Mouse (Mus musculus): ENCODE data around the gene Cluh. TPM values are rescaled to one million over a fixed set of nuclear protein-coding genes. Genes with fewer than 3 reads are reported as not detected.
A peak's percentile ranks its signal among the peaks of the same experiment; 100 is the strongest.

Gene Cluh
- polyA plus RNA-seq, 2 experiments: 21.7 to 44.8 TPM

- Histone ChIP-seq H3K4me3 (replicated peaks; ENCODE audit: low read length) (no peak overlapping the region), H3K9me3 (ENCODE audit: control insufficient read depth, low read length) (no peaks in the 10 kb centered on the region), H3K4me2 (replicated peaks; ENCODE audit: low read depth, low read length, severe bottlenecking) (no peak overlapping the region), H3K36me3 (ENCODE audit: control insufficient read depth, insufficient read depth, low read length) (no peaks in the 10 kb centered on the region), H3K9ac (ENCODE audit: low read depth, low read length, severe bottlenecking) (no peak overlapping the region), H3K27ac (replicated peaks; ENCODE audit: low read depth, low read length) (no peak overlapping the region), H3K4me1 (ENCODE audit: control insufficient read depth, insufficient read depth, low read length) (no peaks in the 10 kb centered on the region), H3K27me3 (ENCODE audit: control insufficient read depth, insufficient read depth, low read length) (peaks cover 23% of the 10 kb centered on the region)
- DNase-seq (ENCODE audit: low spot score) (no peak), ATAC-seq (ENCODE audit: low FRiP score, low read depth) (no peak)
- WGBS: 68% methylated on average over 6 of the region's 6 CpGs
- TF ChIP-seq POLR2A (IDR thresholded peaks at IDR 0.05; ENCODE audit: borderline replicate concordance, extremely low read depth, insufficient read depth, insufficient read length): no peak
These were observed 25.6 kb upstream of the Cluh start for GRCm38 (mm10) chr11:74623693-74624092.

DNA sequence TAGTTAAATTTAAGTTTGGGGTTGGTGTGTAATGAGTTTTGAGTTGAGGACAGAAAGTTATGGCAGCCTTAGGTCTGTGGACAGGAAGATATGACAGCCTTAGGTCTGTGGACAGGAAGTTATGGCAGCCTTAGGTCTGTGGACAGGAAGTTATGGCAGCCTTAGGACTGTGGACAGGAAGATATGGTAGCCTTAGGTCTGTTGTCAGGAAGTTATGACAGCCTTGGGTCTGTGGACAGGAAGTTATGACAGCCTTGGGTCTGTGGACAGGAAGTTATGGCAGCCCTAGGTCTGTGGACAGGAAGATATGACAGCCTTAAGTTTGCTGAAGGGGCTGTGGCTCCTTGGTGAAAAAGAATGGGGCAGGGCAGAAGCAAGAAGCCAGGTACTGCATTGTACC, 24.0 kb upstream of the Cluh start:
- no peak for TF ChIP-seq POLR2A (IDR thresholded peaks at IDR 0.05; ENCODE audit: borderline replicate concordance, extremely low read depth, insufficient read depth, insufficient read length)
- DNase-seq (ENCODE audit: low spot score) (no peak), ATAC-seq (ENCODE audit: low FRiP score, low read depth) (no peak)
- no peak overlapping the region for H3K4me2 ChIP-seq (replicated peaks; ENCODE audit: low read depth, low read length, severe bottlenecking)
- H3K9me3 ChIP-seq (ENCODE audit: control insufficient read depth, low read length): no peaks in the 10 kb centered on the region
- no peak overlapping the region for H3K9ac ChIP-seq (ENCODE audit: low read depth, low read length, severe bottlenecking)
- H3K27ac ChIP-seq (replicated peaks; ENCODE audit: low read depth, low read length): no peak overlapping the region
- H3K36me3 ChIP-seq (ENCODE audit: control insufficient read depth, insufficient read depth, low read length): no peaks in the 10 kb centered on the region
- H3K27me3 ChIP-seq (ENCODE audit: control insufficient read depth, insufficient read depth, low read length): peaks cover 12% of the 10 kb centered on the region
- H3K4me3 ChIP-seq (replicated peaks; ENCODE audit: low read length): no peak overlapping the region
- H3K4me1 ChIP-seq (ENCODE audit: control insufficient read depth, insufficient read depth, low read length): no peaks in the 10 kb centered on the region

DNA sequence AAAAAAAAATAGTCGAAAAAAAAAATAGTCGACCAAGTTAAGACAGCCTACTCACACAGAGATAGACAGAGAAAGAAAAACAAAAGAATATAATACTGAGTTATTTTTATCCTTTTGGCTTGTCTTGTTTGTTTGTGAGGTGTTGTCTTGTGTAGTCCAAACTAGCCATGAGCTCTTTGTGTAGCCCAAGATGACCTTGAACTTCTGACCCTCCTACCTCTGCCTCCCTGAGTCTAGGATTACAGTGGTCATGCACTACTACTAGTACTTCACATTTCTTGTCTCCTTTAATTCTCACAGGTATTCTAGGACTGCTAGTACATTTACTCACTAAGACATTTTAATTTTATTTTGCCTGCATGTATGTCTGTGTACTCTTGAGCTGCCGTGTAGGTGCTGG, 21.8 kb upstream of the Cluh start:
- Histone ChIP-seq H3K9me3 (ENCODE audit: control insufficient read depth, low read length) (no peaks in the 10 kb centered on the region), H3K36me3 (ENCODE audit: control insufficient read depth, insufficient read depth, low read length) (no peaks in the 10 kb centered on the region), H3K27me3 (ENCODE audit: control insufficient read depth, insufficient read depth, low read length) (no peaks in the 10 kb centered on the region), H3K4me2 (replicated peaks; ENCODE audit: low read depth, low read length, severe bottlenecking) (no peak overlapping the region), H3K27ac (replicated peaks; ENCODE audit: low read depth, low read length) (no peak overlapping the region), H3K9ac (ENCODE audit: low read depth, low read length, severe bottlenecking) (no peak overlapping the region), H3K4me1 (ENCODE audit: control insufficient read depth, insufficient read depth, low read length) (no peaks in the 10 kb centered on the region), H3K4me3 (replicated peaks; ENCODE audit: low read length) (no peak overlapping the region)
- DNase-seq (ENCODE audit: low spot score) (no peak), ATAC-seq (ENCODE audit: low FRiP score, low read depth) (no peak)
- no peak for TF ChIP-seq POLR2A (IDR thresholded peaks at IDR 0.05; ENCODE audit: borderline replicate concordance, extremely low read depth, insufficient read depth, insufficient read length)
- 80% methylated on average over 3 of the region's 3 CpGs for WGBS

GRCm38 (mm10) chr11:74631880-74632789, 17.2 kb upstream of the Cluh start:
- Histone ChIP-seq H3K27me3 (ENCODE audit: control insufficient read depth, insufficient read depth, low read length) (no peaks in the 10 kb centered on the region), H3K4me2 (replicated peaks; ENCODE audit: low read depth, low read length, severe bottlenecking) (no peak overlapping the region), H3K27ac (replicated peaks; ENCODE audit: low read depth, low read length) (no peak overlapping the region), H3K4me3 (replicated peaks; ENCODE audit: low read length) (no peak overlapping the region), H3K9me3 (ENCODE audit: control insufficient read depth, low read length) (no peaks in the 10 kb centered on the region), H3K36me3 (ENCODE audit: control insufficient read depth, insufficient read depth, low read length) (no peaks in the 10 kb centered on the region), H3K4me1 (ENCODE audit: control insufficient read depth, insufficient read depth, low read length) (peaks cover under 1% of the 10 kb centered on the region; the same call in 1 of the 2 replicates), H3K9ac (ENCODE audit: low read depth, low read length, severe bottlenecking) (no peak overlapping the region)
- DNase-seq (ENCODE audit: low spot score): no peak
- no peak for ATAC-seq (ENCODE audit: low FRiP score, low read depth)
- no peak for TF ChIP-seq POLR2A (IDR thresholded peaks at IDR 0.05; ENCODE audit: borderline replicate concordance, extremely low read depth, insufficient read depth, insufficient read length)
- 71% methylated on average over 7 of the region's 7 CpGs for WGBS

- Histone ChIP-seq H3K4me2 (replicated peaks; ENCODE audit: low read depth, low read length, severe bottlenecking) (no peak overlapping the region), H3K27me3 (ENCODE audit: control insufficient read depth, insufficient read depth, low read length) (no peaks in the 10 kb centered on the region), H3K9me3 (ENCODE audit: control insufficient read depth, low read length) (no peaks in the 10 kb centered on the region), H3K4me3 (replicated peaks; ENCODE audit: low read length) (no peak overlapping the region), H3K4me1 (ENCODE audit: control insufficient read depth, insufficient read depth, low read length) (peaks cover 14% of the 10 kb centered on the region), H3K27ac (replicated peaks; ENCODE audit: low read depth, low read length) (no peak overlapping the region), H3K9ac (ENCODE audit: low read depth, low read length, severe bottlenecking) (no peak overlapping the region), H3K36me3 (ENCODE audit: control insufficient read depth, insufficient read depth, low read length) (no peaks in the 10 kb centered on the region)
- ATAC-seq (ENCODE audit: low FRiP score, low read depth) (no peak), DNase-seq (ENCODE audit: low spot score) (peak; percentile 85)
- no peak for TF ChIP-seq POLR2A (IDR thresholded peaks at IDR 0.05; ENCODE audit: borderline replicate concordance, extremely low read depth, insufficient read depth, insufficient read length)
- WGBS: 63% methylated on average over 5 of the region's 5 CpGs
These were observed 14.6 kb upstream of the Cluh start for GRCm38 (mm10) chr11:74634490-74635275.
